Mouse (Mus musculus) brain, embryonic 14.5 days (tissue): ENCODE measurements around the gene Trim43a. TPM values are rescaled to one million over a fixed set of nuclear protein-coding genes. Genes with fewer than 3 reads are reported as not detected.
"Not testable (repeated sequence)": the region's sequence is repeated elsewhere in the genome, so short reads cannot be mapped to it uniquely, and the experiment has no call there.

Source experiments
- DNase-seq: peaks from one replicate; pipeline ENCODE4 v3.0.0-alpha.2; 2011; ENCODE audit warnings: low read depth
- polyA plus RNA-seq: library from polyadenylated mRNA; depleted of rRNA; stranded (reverse); fragments of >200 nt; gene quantifications from 2 replicates; pipeline ENCODE4 v1.2.3, GENCODE M21; 2012; rRNA removed

Trim43a gene
- polyA plus RNA-seq, 1 experiment = 0.51 TPM

GRCm38 (mm10) chr9:88625803-88626514 is 45.3 kb downstream of the Trim43a start:
- not testable (repeated sequence) for DNase-seq

GRCm38 (mm10) chr9:88638125-88638524 is 57.4 kb downstream of the Trim43a start:
- DNase-seq = not testable (repeated sequence)

Other genes with a start within 250 kb of the Trim43a start
- 30.4 and 30.6 TPM in 2 replicates for gene Snx14, start 141.9 kb upstream of the Trim43a start, polyA plus RNA-seq
- 0.86 and 0.88 TPM in 2 replicates for gene Gm20537, start 124.3 kb upstream of the Trim43a start, polyA plus RNA-seq
- gene Syncrip, start 98.3 kb upstream of the Trim43a start, polyA plus RNA-seq = 34.3 and 75.7 TPM in 2 replicates
- 11.0 and 13.9 TPM in 2 replicates for gene Zfp949, start 32.9 kb upstream of the Trim43a start, polyA plus RNA-seq
- 25.1 and 26.0 TPM in 2 replicates for gene Mthfsl, start 139.4 kb downstream of the Trim43a start, polyA plus RNA-seq
- gene Bcl2a1d, start 151.0 kb downstream of the Trim43a start, polyA plus RNA-seq = 0.14 TPM in 1 of 2 replicates, not detected in the other